Mouse (Mus musculus) midbrain, embryonic 15.5 days (tissue): ENCODE measurements around the gene Kcnn4. TPM values are rescaled to one million over a fixed set of nuclear protein-coding genes. Genes with fewer than 3 reads are reported as not detected.

Source experiments
- ATAC-seq: fragments of 200-750 bp; cut with Nextera tagmentation; replicated peaks from 2 replicates; pipeline ENCODE4 v1.8.0; 2017; ENCODE audit warnings: moderate TSS enrichment
- H3K27ac ChIP-seq: fragments of 300-500 bp; sonication (generic); 2 replicates; pipeline ENCODE4 v1.5.1; 2015; ENCODE audit warnings: mild to moderate bottlenecking, inconsistent platforms
- H3K27me3 ChIP-seq: fragments of 300-500 bp; sonication (generic); replicated peaks from 2 replicates; pipeline ENCODE4 v1.6.1; 2015; ENCODE audit warnings: inconsistent platforms
- H3K36me3 ChIP-seq: fragments of 300-500 bp; sonication (generic); replicated peaks from 2 replicates; pipeline ENCODE4 v1.6.1; 2015; ENCODE audit warnings: inconsistent platforms
- H3K4me1 ChIP-seq: fragments of 300-500 bp; sonication (generic); 2 replicates; pipeline ENCODE4 v1.6.1; 2015; ENCODE audit warnings: inconsistent platforms
- H3K4me2 ChIP-seq: fragments of 300-500 bp; sonication (generic); 2 replicates; pipeline ENCODE4 v1.6.1; 2015; ENCODE audit warnings: inconsistent platforms, mild to moderate bottlenecking, moderate library complexity
- H3K4me3 ChIP-seq: fragments of 300-500 bp; sonication (generic); 2 replicates; pipeline ENCODE4 v1.5.1; 2015; ENCODE audit warnings: mild to moderate bottlenecking, inconsistent platforms
- H3K9ac ChIP-seq: fragments of 300-500 bp; sonication (generic); 2 replicates; pipeline ENCODE4 v1.6.1; 2015; ENCODE audit warnings: mild to moderate bottlenecking, inconsistent platforms
- H3K9me3 ChIP-seq: fragments of 300-500 bp; sonication (generic); 2 replicates; pipeline ENCODE4 v1.6.1; 2016; ENCODE audit warnings: inconsistent platforms
- WGBS: fragments of 180-500 bp; shearing (Covaris S2); methylation state at CpG from one replicate; pipeline ENCODE4 v1.1.7; 2015; ENCODE audit warnings: mixed read lengths; 5-methylcytosine and 5-hydroxymethylcytosine counted together
- polyA plus RNA-seq: library from polyadenylated mRNA; unstranded; fragments of >200 nt; fragmentation: Nextera tagmentation; extraction: Ambion mirVana; gene quantifications from 2 replicates; pipeline ENCODE4 v1.2.1, GENCODE M21; 2015

Kcnn4 gene
- polyA plus RNA-seq, 1 experiment from 2014 or later: 0.92 TPM

- 50% methylated on average over 8 of the region's 8 CpGs for WGBS
- H3K27me3 ChIP-seq: no peaks in the 10 kb centered on the region
- no peaks in the 10 kb centered on the region for H3K9me3 ChIP-seq
- H3K9ac ChIP-seq: no peak overlapping the region
- H3K4me2 ChIP-seq: no peak overlapping the region
- H3K4me1 ChIP-seq: 0 out of 2 replicates have a peak, but pooled peaks cover 5% of the 10 kb centered on the region
- 0 out of 2 replicates have a peak, but pooled peaks cover 4% of the 10 kb centered on the region for H3K36me3 ChIP-seq
- ATAC-seq: no peak
- no peak overlapping the region for H3K27ac ChIP-seq
- no peak overlapping the region for H3K4me3 ChIP-seq
Observed at GRCm38 (mm10) chr7:24422251-24422650, 52.2 kb downstream of the Kcnn4 start.

GRCm38 (mm10) chr7:24423107-24423763, 53.2 kb downstream of the Kcnn4 start:
- ATAC-seq: no peak
- Histone ChIP-seq H3K9ac (no peak overlapping the region), H3K27ac (no peak overlapping the region), H3K27me3 (no peaks in the 10 kb centered on the region), H3K4me2 (no peak overlapping the region), H3K9me3 (no peaks in the 10 kb centered on the region), H3K4me3 (no peak overlapping the region), H3K36me3 (0 out of 2 replicates have a peak, but pooled peaks cover 3% of the 10 kb centered on the region), H3K4me1 (0 out of 2 replicates have a peak, but pooled peaks cover 5% of the 10 kb centered on the region)
- WGBS: 91% methylated on average over 15 of the region's 15 CpGs

GRCm38 (mm10) chr7:24423956-24424732, 54.1 kb downstream of the Kcnn4 start:
- ATAC-seq: no peak
- Histone ChIP-seq H3K4me3 (no peak overlapping the region), H3K4me2 (no peak overlapping the region), H3K9me3 (no peaks in the 10 kb centered on the region), H3K4me1 (0 out of 2 replicates have a peak, but pooled peaks cover 4% of the 10 kb centered on the region), H3K36me3 (0 out of 2 replicates have a peak, but pooled peaks cover 3% of the 10 kb centered on the region), H3K27ac (no peak overlapping the region), H3K9ac (no peak overlapping the region), H3K27me3 (no peaks in the 10 kb centered on the region)
- 76% methylated on average over 12 of the region's 12 CpGs for WGBS

GRCm38 (mm10) chr7:24425919-24426318, 55.9 kb downstream of the Kcnn4 start:
- no peak overlapping the region for H3K9ac ChIP-seq
- WGBS: 87% methylated on average over 9 of the region's 9 CpGs
- H3K27ac ChIP-seq: no peak overlapping the region
- ATAC-seq: no peak
- H3K4me1 ChIP-seq: no peaks in the 10 kb centered on the region
- H3K36me3 ChIP-seq: 0 out of 2 replicates have a peak, but pooled peaks cover 3% of the 10 kb centered on the region
- no peaks in the 10 kb centered on the region for H3K27me3 ChIP-seq
- no peak overlapping the region for H3K4me2 ChIP-seq
- no peak overlapping the region for H3K4me3 ChIP-seq
- H3K9me3 ChIP-seq: no peaks in the 10 kb centered on the region

- no peak overlapping the region for H3K4me2 ChIP-seq
- no peaks in the 10 kb centered on the region for H3K9me3 ChIP-seq
- WGBS: 96% methylated on average over 8 of the region's 8 CpGs
- H3K4me1 ChIP-seq: no peaks in the 10 kb centered on the region
- ATAC-seq: no peak
- no peak overlapping the region for H3K27ac ChIP-seq
- no peak overlapping the region for H3K4me3 ChIP-seq
- no peak overlapping the region for H3K9ac ChIP-seq
- H3K36me3 ChIP-seq: no peaks in the 10 kb centered on the region
- H3K27me3 ChIP-seq: no peaks in the 10 kb centered on the region
Observed at GRCm38 (mm10) chr7:24427168-24427567, 57.1 kb downstream of the Kcnn4 start.

- Histone ChIP-seq H3K4me3 (no peak overlapping the region), H3K27me3 (no peaks in the 10 kb centered on the region), H3K4me1 (no peaks in the 10 kb centered on the region), H3K9ac (no peak overlapping the region), H3K9me3 (no peaks in the 10 kb centered on the region), H3K27ac (no peak overlapping the region), H3K4me2 (no peak overlapping the region), H3K36me3 (no peaks in the 10 kb centered on the region)
- WGBS: 88% methylated on average over 5 of the region's 5 CpGs
- ATAC-seq: no peak
Observed at GRCm38 (mm10) chr7:24428725-24429124, 58.7 kb downstream of the Kcnn4 start.

GRCm38 (mm10) chr7:24429413-24430112, 59.5 kb downstream of the Kcnn4 start:
- Histone ChIP-seq H3K4me3 (no peak overlapping the region), H3K27ac (no peak overlapping the region), H3K27me3 (no peaks in the 10 kb centered on the region), H3K4me2 (no peak overlapping the region), H3K36me3 (no peaks in the 10 kb centered on the region), H3K9me3 (no peaks in the 10 kb centered on the region), H3K9ac (no peak overlapping the region), H3K4me1 (no peaks in the 10 kb centered on the region)
- ATAC-seq: no peak
- 70% methylated on average over 16 of the region's 16 CpGs for WGBS

- H3K4me3 ChIP-seq: no peak overlapping the region
- H3K36me3 ChIP-seq: no peaks in the 10 kb centered on the region
- no peaks in the 10 kb centered on the region for H3K27me3 ChIP-seq
- 94% methylated on average over 15 of the region's 15 CpGs for WGBS
- H3K9ac ChIP-seq: no peak overlapping the region
- no peaks in the 10 kb centered on the region for H3K9me3 ChIP-seq
- no peak overlapping the region for H3K27ac ChIP-seq
- no peak overlapping the region for H3K4me2 ChIP-seq
- no peaks in the 10 kb centered on the region for H3K4me1 ChIP-seq
- ATAC-seq: no peak
Observed at GRCm38 (mm10) chr7:24430551-24431345, 60.7 kb downstream of the Kcnn4 start.

- H3K4me2 ChIP-seq: no peak overlapping the region
- H3K4me3 ChIP-seq: no peak overlapping the region
- no peak overlapping the region for H3K27ac ChIP-seq
- 71% methylated on average over 11 of the region's 11 CpGs for WGBS
- no peaks in the 10 kb centered on the region for H3K4me1 ChIP-seq
- no peak overlapping the region for H3K9ac ChIP-seq
- H3K9me3 ChIP-seq: no peaks in the 10 kb centered on the region
- ATAC-seq: no peak
- no peaks in the 10 kb centered on the region for H3K27me3 ChIP-seq
- no peaks in the 10 kb centered on the region for H3K36me3 ChIP-seq
Observed at GRCm38 (mm10) chr7:24431713-24432112, 61.6 kb downstream of the Kcnn4 start.

GRCm38 (mm10) chr7:24435305-24435704, 65.2 kb downstream of the Kcnn4 start:
- Histone ChIP-seq H3K36me3 (no peaks in the 10 kb centered on the region), H3K4me1 (no peaks in the 10 kb centered on the region), H3K9ac (no peak overlapping the region), H3K27ac (no peak overlapping the region), H3K4me3 (no peak overlapping the region), H3K4me2 (no peak overlapping the region), H3K9me3 (no peaks in the 10 kb centered on the region), H3K27me3 (no peaks in the 10 kb centered on the region)
- WGBS: 75% methylated on average over 5 of the region's 5 CpGs
- no peak for ATAC-seq
